Comparison of ENCODE assay signal across 23 mouse cellular contexts in genomic region chr12:8759115-8759514, GRCm38 (mm10). TPM values are rescaled to one million over a fixed set of nuclear protein-coding genes. Genes with fewer than 3 reads are reported as not detected.
DNase-seq lines count a peak whose midpoint lies in the region; ATAC-seq and TF ChIP-seq lines count a peak whose summit lies in the region.
"Had no signal": no experiment of that assay in that cellular context is flagged by ENCODE, and none has a peak within 500 bp of the region (broad histone marks: within the 10 kb centered on the region; RNA-seq: fewer than 3 reads in every experiment).

No protein-coding gene starts in this region.

- no peak overlapping the region for H3K4me3 ChIP-seq in limb, embryonic 11.5 days (ENCODE audit: low read depth, low read length)
- H3K4me3 ChIP-seq in limb, embryonic 10.5 days = no peak overlapping the region
- H3K4me3 ChIP-seq in small intestine, adult 2 months (ENCODE audit: low read depth, low read length) = no peak overlapping the region
- H3K4me3 ChIP-seq: embryonic facial prominence, embryonic 15.5 days; heart, embryonic 15.5 days; hindbrain, embryonic 13.5 days; limb, embryonic 12.5 days had no signal

- TF ChIP-seq POLR2A in small intestine, adult 2 months (IDR thresholded peaks at IDR 0.05; ENCODE audit: low read depth, low read length) = no peak

- no peaks in the 10 kb centered on the region for H3K4me1 ChIP-seq in limb, embryonic 11.5 days (ENCODE audit: control insufficient read depth, insufficient read depth, low read length)
- peaks cover 9% of the 10 kb centered on the region for H3K4me1 ChIP-seq in limb, embryonic 10.5 days
- H3K4me1 ChIP-seq in small intestine, adult 2 months (ENCODE audit: control insufficient read depth, insufficient read depth, insufficient read length, low read length) = peaks cover 24% of the 10 kb centered on the region
- H3K4me1 ChIP-seq: hindbrain, embryonic 13.5 days had no signal

- H3K4me2 ChIP-seq in limb, embryonic 11.5 days (ENCODE audit: low read depth, severe bottlenecking) = no peak overlapping the region
- H3K4me2 ChIP-seq: embryonic facial prominence, embryonic 15.5 days; heart, embryonic 15.5 days; hindbrain, embryonic 13.5 days; limb, embryonic 12.5 days; liver, embryonic 11.5 days; midbrain, embryonic 11.5 days had no signal

- no peak for ATAC-seq in limb, embryonic 11.5 days (ENCODE audit: insufficient number of reproducible peaks, low FRiP score, low TSS enrichment, low read depth)
- ATAC-seq: forebrain, embryonic 16.5 days; liver, postnatal 0 days had no signal

- no peak overlapping the region for H3K27ac ChIP-seq in limb, embryonic 11.5 days (replicated peaks; ENCODE audit: low read depth, low read length)
- no peak overlapping the region for H3K27ac ChIP-seq in limb, embryonic 10.5 days
- H3K27ac ChIP-seq in small intestine, adult 2 months (ENCODE audit: insufficient read depth, low read depth, low read length) = peak overlapping the region; percentile 48; the same call in 1 of the 2 replicates
- H3K27ac ChIP-seq: embryonic facial prominence, embryonic 15.5 days; heart, embryonic 15.5 days; hindbrain, embryonic 13.5 days; limb, embryonic 12.5 days had no signal

- WGBS in limb, embryonic 11.5 days = 80% methylated on average over 4 of the region's 4 CpGs
- WGBS in limb, embryonic 10.5 days = 83% methylated on average over 4 of the region's 4 CpGs
- WGBS in small intestine, adult 2 months = 24% methylated on average over 4 of the region's 4 CpGs

- peaks cover 6% of the 10 kb centered on the region; the same call in 1 of the 2 replicates for H3K9me3 ChIP-seq in limb, embryonic 11.5 days (ENCODE audit: control insufficient read depth, low read length)
- no peaks in the 10 kb centered on the region for H3K9me3 ChIP-seq in limb, embryonic 10.5 days (replicated peaks)
- H3K9me3 ChIP-seq: embryonic facial prominence, embryonic 15.5 days; heart, embryonic 15.5 days; hindbrain, embryonic 13.5 days had no signal

- no peaks in the 10 kb centered on the region for H3K27me3 ChIP-seq in limb, embryonic 11.5 days (ENCODE audit: control insufficient read depth, insufficient read depth, low read length)
- H3K27me3 ChIP-seq in limb, embryonic 10.5 days (ENCODE audit: low read depth, poor library complexity, severe bottlenecking) = no peaks in the 10 kb centered on the region
- H3K27me3 ChIP-seq in small intestine, adult 2 months (ENCODE audit: control insufficient read depth, insufficient read depth, low read length) = no peaks in the 10 kb centered on the region
- H3K27me3 ChIP-seq: embryonic facial prominence, embryonic 15.5 days; heart, embryonic 15.5 days; hindbrain, embryonic 13.5 days; limb, embryonic 12.5 days had no signal

- DNase-seq in embryo, embryonic 10 days (ENCODE audit: low spot score) = peak; percentile 3
- DNase-seq in embryo, embryonic 10.5 days (ENCODE audit: low spot score) = no peak
- peak; percentile 19 for DNase-seq in limb, embryonic 11.5 days (ENCODE audit: low spot score)
- DNase-seq in limb, embryonic 10.5 days (ENCODE audit: low spot score) = no peak
- DNase-seq in ZHBTc4 (ENCODE audit: low read depth, low spot score) = peak; percentile 78
- no peak for DNase-seq in thymus, postnatal 25 days
- no peak for DNase-seq in cerebellum, postnatal 14 days
- DNase-seq: adrenal gland, adult 8-10 months; cerebellum, adult 11-12 months; cerebellum, postnatal 25 days; gastrocnemius, postnatal 36 days; heart, postnatal 36 days; liver, postnatal 0 days; lung, postnatal 10 days; right cerebral cortex, postnatal 14 days had no signal

- no peak overlapping the region for H3K9ac ChIP-seq in limb, embryonic 11.5 days (ENCODE audit: low read length)
- H3K9ac ChIP-seq: embryonic facial prominence, embryonic 15.5 days; heart, embryonic 15.5 days; hindbrain, embryonic 13.5 days; limb, embryonic 12.5 days; liver, postnatal 0 days had no signal

- no peak for TF ChIP-seq CTCF in small intestine, adult 2 months (IDR thresholded peaks at IDR 0.05; ENCODE audit: extremely low read depth, insufficient read length, insufficient replicate concordance, low read depth, low read length)

- H3K36me3 ChIP-seq in limb, embryonic 11.5 days (ENCODE audit: control insufficient read depth, insufficient read depth, low read length) = peaks cover 10% of the 10 kb centered on the region
- H3K36me3 ChIP-seq in limb, embryonic 10.5 days = peaks cover 50% of the 10 kb centered on the region
- 0 out of 2 replicates have a peak, but pooled peaks cover 3% of the 10 kb centered on the region for H3K36me3 ChIP-seq in small intestine, adult 2 months (ENCODE audit: control insufficient read depth, insufficient read depth, low read length)

RNA-seq across cellular contexts. Expression of gene Sdc1, which starts 12.0 kb away (rescaled TPM):
- 219 and 223 TPM in 2 replicates for polyA plus RNA-seq in limb, embryonic 11.5 days (2014; fragmentation: Nextera tagmentation; extraction: Ambion mirVana)
- polyA plus RNA-seq in limb, embryonic 10.5 days (2016; fragmentation: Nextera tagmentation; extraction: Ambion mirVana) = 245 and 261 TPM in 2 replicates
- 42.5 and 75.4 TPM in 2 replicates for polyA plus RNA-seq in small intestine, adult 2 months (2012; rRNA removed)

Comparison
In these comparisons a context has a peak if more than half of its experiments do, and no peak if none do; other contexts are left out.
1. DNase-seq: peak in embryo, embryonic 10 days (single experiment), limb, embryonic 11.5 days (single experiment) and ZHBTc4 (single experiment); none in embryo, embryonic 10.5 days (single experiment), limb, embryonic 10.5 days (single experiment), thymus, postnatal 25 days (single experiment) and cerebellum, postnatal 14 days (0 of 2).